Mouse (Mus musculus) olfactory bulb, adult 2 months (tissue): ENCODE results near the gene Otub1. TPM values are rescaled to one million over a fixed set of nuclear protein-coding genes. Genes with fewer than 3 reads are reported as not detected.

Source experiments
- H3K27ac ChIP-seq: fragments of 200-500 bp; 2 replicates; pipeline ENCODE4 v1.5.1; 2012; ENCODE audit warnings: low read depth, low read length; ENCODE audit not compliant: insufficient read depth
- H3K4me1 ChIP-seq: fragments of 200-500 bp; 2 replicates; pipeline ENCODE4 v1.6.1; 2012; ENCODE audit warnings: low read length; ENCODE audit not compliant: control insufficient read depth, insufficient read depth
- H3K4me3 ChIP-seq: fragments of 200-500 bp; 2 replicates; pipeline ENCODE4 v1.5.1; 2012; ENCODE audit warnings: mild to moderate bottlenecking, low read depth, low read length, moderate library complexity; ENCODE audit not compliant: insufficient read depth
- CTCF ChIP-seq: fragments of 200-500 bp; IDR thresholded peaks from 2 replicates; pipeline ENCODE4 v1.5.1; 2012; ENCODE audit warnings: low read depth, mild to moderate bottlenecking, low read length, moderate library complexity; ENCODE audit not compliant: insufficient read depth
- POLR2A ChIP-seq: fragments of 200-500 bp; IDR thresholded peaks from 2 replicates; pipeline ENCODE4 v1.6.1; 2012; ENCODE audit warnings: mild to moderate bottlenecking, low read depth, low read length, moderate library complexity; ENCODE audit not compliant: insufficient read depth
- WGBS: fragments of 180-500 bp; shearing (Covaris S2); methylation state at CpG from one replicate; pipeline ENCODE4 v1.1.7; 2018; 5-methylcytosine and 5-hydroxymethylcytosine counted together
- polyA plus RNA-seq: library from polyadenylated mRNA; stranded (reverse); fragments of >200 nt; gene quantifications from 2 replicates; pipeline ENCODE4 v1.2.4, GENCODE M21; 2012; ENCODE audit warnings: low replicate concordance; ENCODE audit not compliant: missing spikeins, insufficient read depth, insufficient read length

Otub1 gene
- polyA plus RNA-seq, 1 experiment, result not detected

- H3K27ac ChIP-seq, result no peak overlapping the region
- no peak overlapping the region for H3K4me3 ChIP-seq
- TF ChIP-seq POLR2A, result no peak
- TF ChIP-seq CTCF, result peak; percentile 70
- peaks cover 3% of the 10 kb centered on the region for H3K4me1 ChIP-seq
- whole genome bisulfite sequencing, result 33% methylated on average over 8 of the region's 8 CpGs
These were observed 28.6 kb upstream of the Otub1 start for GRCm38 (mm10) chr19:7234537-7235221.

DNA sequence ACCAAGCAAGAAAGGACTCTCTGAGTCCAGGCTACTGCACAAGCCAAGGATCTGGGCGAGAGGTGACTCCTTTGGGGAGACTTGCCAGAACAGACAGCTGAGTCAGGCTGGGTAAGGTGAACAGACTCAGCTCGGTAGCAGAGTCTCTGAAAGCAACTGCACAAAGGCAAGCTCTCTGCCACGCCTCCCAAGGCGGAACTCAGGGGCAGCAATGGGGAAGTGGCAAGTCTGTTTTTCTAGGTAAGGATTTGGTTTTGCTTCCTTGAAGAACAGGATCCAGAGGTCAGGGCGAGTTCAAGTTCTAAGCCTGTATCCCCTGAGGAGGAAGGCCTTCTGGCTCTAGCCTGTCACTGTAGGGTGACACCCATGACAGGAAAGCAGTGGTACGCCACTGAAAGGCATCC lies 20.4 kb upstream of the Otub1 start:
- Histone ChIP-seq H3K27ac (no peak overlapping the region), H3K4me1 (no peaks in the 10 kb centered on the region), H3K4me3 (no peak overlapping the region)
- 73% methylated on average over 6 of the region's 6 CpGs for WGBS
- TF ChIP-seq CTCF, result no peak
- TF ChIP-seq POLR2A, result no peak

DNA sequence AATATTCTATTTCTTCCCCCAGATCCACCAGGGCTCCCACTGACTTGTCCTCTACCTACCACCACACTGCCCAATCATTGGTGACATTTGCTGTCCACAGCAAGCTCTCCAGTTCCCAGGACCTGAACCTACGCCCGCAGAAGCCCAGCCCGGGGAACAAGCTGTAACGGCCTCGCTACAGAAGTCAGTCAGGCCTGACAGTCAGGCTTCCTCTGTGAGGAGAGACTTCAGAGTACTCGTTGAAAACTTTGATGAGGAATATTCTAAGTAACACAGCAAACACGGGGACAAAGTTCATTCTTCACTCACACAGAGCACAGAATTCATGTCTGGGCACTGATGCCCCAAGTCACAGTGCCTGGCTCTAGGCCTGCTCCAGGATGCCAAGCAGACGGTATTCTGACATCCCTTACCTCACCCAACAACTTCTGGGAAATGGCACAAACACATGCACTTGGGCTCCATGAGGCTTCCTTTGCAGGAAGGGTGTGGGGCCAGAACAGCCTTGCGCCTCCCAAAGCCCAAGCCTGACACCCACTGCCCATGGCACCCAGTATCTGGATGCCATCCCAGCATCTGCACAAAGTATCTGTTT lies 19.1 kb upstream of the Otub1 start:
- Histone ChIP-seq H3K4me3 (no peak overlapping the region), H3K27ac (no peak overlapping the region), H3K4me1 (no peaks in the 10 kb centered on the region)
- WGBS, result 79% methylated on average over 9 of the region's 9 CpGs
- TF ChIP-seq CTCF, result no peak
- no peak for TF ChIP-seq POLR2A

DNA sequence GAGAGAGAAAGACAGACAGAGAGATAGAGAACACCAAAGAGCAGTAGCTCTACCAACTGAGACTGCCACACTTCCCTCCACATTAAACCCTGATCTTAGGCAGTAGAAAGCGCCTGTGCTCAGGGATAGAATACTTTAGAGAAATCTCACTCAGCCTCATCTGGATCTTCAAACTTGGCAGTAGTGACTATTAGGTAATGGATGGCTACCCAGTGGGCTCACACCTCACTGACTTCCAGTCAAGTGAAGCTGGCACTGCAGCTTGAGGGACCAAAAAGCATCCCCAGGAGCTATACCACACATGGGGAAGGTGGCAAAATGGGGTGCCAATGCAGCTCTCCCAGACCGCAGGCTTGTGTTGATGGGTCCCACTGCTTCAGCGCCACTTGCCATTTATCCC lies 18.1 kb upstream of the Otub1 start:
- Histone ChIP-seq H3K27ac (no peak overlapping the region), H3K4me1 (no peaks in the 10 kb centered on the region), H3K4me3 (no peak overlapping the region)
- TF ChIP-seq CTCF, result no peak
- no peak for TF ChIP-seq POLR2A
- 90% methylated on average over 3 of the region's 3 CpGs for WGBS

GRCm38 (mm10) chr19:7223488-7223887 lies 17.4 kb upstream of the Otub1 start:
- no peak overlapping the region for H3K27ac ChIP-seq
- H3K4me3 ChIP-seq, result no peak overlapping the region
- no peak for TF ChIP-seq POLR2A
- TF ChIP-seq CTCF, result no peak
- H3K4me1 ChIP-seq, result no peaks in the 10 kb centered on the region

GRCm38 (mm10) chr19:7222196-7222595 lies 16.1 kb upstream of the Otub1 start:
- H3K4me1 ChIP-seq, result no peaks in the 10 kb centered on the region; the same call in 1 of the 2 replicates
- no peak overlapping the region for H3K4me3 ChIP-seq
- H3K27ac ChIP-seq, result no peak overlapping the region
- TF ChIP-seq POLR2A, result no peak
- TF ChIP-seq CTCF, result no peak
- WGBS, result 90% methylated on average over 6 of the region's 6 CpGs

GRCm38 (mm10) chr19:7218753-7219152 lies 12.6 kb upstream of the Otub1 start:
- Histone ChIP-seq H3K27ac (no peak overlapping the region), H3K4me1 (peaks cover 13% of the 10 kb centered on the region), H3K4me3 (no peak overlapping the region)
- TF ChIP-seq CTCF (no peak), POLR2A (no peak)
- WGBS, result 92% methylated on average over 5 of the region's 5 CpGs

GRCm38 (mm10) chr19:7217926-7218267 lies 11.8 kb upstream of the Otub1 start:
- 6% methylated on average over 6 of the region's 6 CpGs for WGBS
- H3K4me3 ChIP-seq, result no peak overlapping the region
- no peak overlapping the region for H3K27ac ChIP-seq
- H3K4me1 ChIP-seq, result peaks cover 13% of the 10 kb centered on the region
- TF ChIP-seq CTCF, result no peak
- TF ChIP-seq POLR2A, result no peak

DNA sequence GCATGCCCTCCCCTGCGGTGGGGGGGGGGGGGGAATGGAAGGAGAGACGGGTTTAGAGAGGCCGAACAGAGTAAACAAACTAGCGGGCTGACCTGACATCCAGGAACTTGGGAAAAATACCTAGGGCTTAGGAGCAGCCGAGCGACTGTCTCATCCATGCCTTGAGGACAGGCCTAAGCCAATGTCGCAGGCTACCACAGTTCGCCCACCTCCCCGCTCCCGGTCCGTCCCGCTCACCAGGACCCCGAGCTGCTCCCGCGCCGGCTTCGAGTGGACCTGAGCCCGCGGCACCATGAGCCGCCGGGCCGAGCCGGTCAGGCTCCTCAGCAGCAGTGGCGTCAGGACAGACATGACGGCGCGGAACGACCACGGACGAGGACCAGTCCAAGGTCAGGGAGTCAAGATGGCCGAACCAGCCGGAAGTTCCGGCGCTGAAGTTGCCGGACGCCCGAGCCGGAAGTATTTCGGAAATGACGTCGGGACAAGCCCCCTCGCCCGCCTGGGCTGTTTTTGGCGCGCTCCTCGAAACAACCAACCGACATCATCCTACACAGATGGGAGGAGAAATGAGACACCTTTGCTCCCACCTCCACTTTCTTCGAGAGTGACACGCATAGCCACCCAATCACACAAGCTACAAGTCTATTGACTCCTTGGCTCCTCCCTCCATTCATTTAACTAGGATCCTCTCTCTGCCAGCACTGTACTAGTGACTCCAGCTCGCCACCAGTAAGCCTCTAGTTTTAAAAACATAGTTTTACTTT lies 11.2 kb upstream of the Otub1 start, which contains the start of gene Cox8a:
Gene Cox8a (minus strand): TSS at position 455 of the 764 bp plus-strand sequence.
- Histone ChIP-seq H3K4me3 (peak within 1 kb of the TSS; percentile 85), H3K4me1 (peaks cover 13% of the 10 kb centered on the region), H3K27ac (peak within 1 kb of the TSS; percentile 98)
- under 1% methylated on average over 50 of the region's 50 CpGs for WGBS
- peak; percentile 86 for TF ChIP-seq POLR2A
- TF ChIP-seq CTCF, result no peak
